In genomic region chr1:180044160-180044559, GRCm38 (mm10) we compare ENCODE assay signal across 17 mouse cellular contexts.
"Had no signal": no experiment of that assay in that cellular context is flagged by ENCODE, and none has a peak within 500 bp of the region (broad histone marks: within the 10 kb centered on the region; RNA-seq: fewer than 3 reads in every experiment).

No protein-coding gene starts in this region.

- H3K27ac ChIP-seq: liver, embryonic 13.5 days; liver, embryonic 15.5 days; macrophage; midbrain, embryonic 13.5 days; midbrain, embryonic 15.5 days; neural tube, embryonic 12.5 days; stomach, embryonic 15.5 days; stomach, postnatal 0 days had no signal

- H3K9me3 ChIP-seq: liver, embryonic 13.5 days; liver, embryonic 15.5 days; midbrain, embryonic 15.5 days; neural tube, embryonic 12.5 days; stomach, embryonic 15.5 days had no signal

- H3K4me1 ChIP-seq: liver, embryonic 13.5 days; liver, embryonic 15.5 days; megakaryocyte, embryonic 14.5 days; midbrain, embryonic 13.5 days; midbrain, embryonic 15.5 days; neural tube, embryonic 12.5 days; stomach, embryonic 15.5 days had no signal

- ATAC-seq: liver, postnatal 0 days; midbrain, embryonic 13.5 days; midbrain, embryonic 15.5 days had no signal

- H3K4me3 ChIP-seq: liver, embryonic 13.5 days; liver, embryonic 15.5 days; megakaryocyte, embryonic 14.5 days; midbrain, embryonic 13.5 days; midbrain, embryonic 15.5 days; neural tube, embryonic 12.5 days; stomach, embryonic 15.5 days had no signal

- DNase-seq: liver; liver, embryonic 13.5 days; liver, postnatal 0 days; right cerebral cortex, postnatal 14 days; thymus, adult 2 months; thymus, postnatal 25 days; thymus, postnatal 4 days had no signal

- H3K9ac ChIP-seq: liver, embryonic 13.5 days; liver, embryonic 15.5 days; liver, postnatal 0 days; midbrain, embryonic 13.5 days; midbrain, embryonic 15.5 days; neural tube, embryonic 12.5 days; stomach, embryonic 15.5 days had no signal

- H3K4me2 ChIP-seq: liver, embryonic 11.5 days; liver, embryonic 13.5 days; liver, embryonic 15.5 days; midbrain, embryonic 11.5 days; midbrain, embryonic 13.5 days; midbrain, embryonic 15.5 days; neural tube, embryonic 12.5 days; stomach, embryonic 15.5 days had no signal

- H3K27me3 ChIP-seq: liver, embryonic 13.5 days; liver, embryonic 15.5 days; megakaryocyte, embryonic 14.5 days; midbrain, embryonic 13.5 days; midbrain, embryonic 15.5 days; neural tube, embryonic 12.5 days; stomach, embryonic 15.5 days had no signal
